Mouse (Mus musculus) liver, adult 2 months (tissue): ENCODE measurements around the gene Sncb. TPM values are rescaled to one million over a fixed set of nuclear protein-coding genes. Genes with fewer than 3 reads are reported as not detected.

Experiments used
- DNase-seq: peaks from one replicate; pipeline ENCODE4 v3.0.0-alpha.2; 2011; ENCODE audit warnings: low read depth, low spot score; ENCODE audit errors: extremely low read depth
- H3K27ac ChIP-seq: fragments of 200-500 bp; replicated peaks from 2 replicates; pipeline ENCODE4 v1.5.1; 2012; ENCODE audit warnings: low read depth, mild to moderate bottlenecking, control low read depth, inconsistent platforms, low read length; ENCODE audit not compliant: insufficient read depth
- H3K27me3 ChIP-seq: fragments of 200-500 bp; 2 replicates; pipeline ENCODE4 v1.6.1; 2012; ENCODE audit warnings: mild to moderate bottlenecking, moderate library complexity, low read length, inconsistent platforms; ENCODE audit not compliant: control insufficient read depth, insufficient read depth
- H3K36me3 ChIP-seq: fragments of 200-500 bp; 2 replicates; pipeline ENCODE4 v1.6.1; 2012; ENCODE audit warnings: low read length, inconsistent platforms; ENCODE audit not compliant: control insufficient read depth, insufficient read depth
- H3K4me1 ChIP-seq: fragments of 200-500 bp; 2 replicates; pipeline ENCODE4 v1.6.1; 2011; ENCODE audit warnings: low read length; ENCODE audit not compliant: control insufficient read depth, insufficient read depth
- H3K4me3 ChIP-seq: fragments of 200-500 bp; 2 replicates; pipeline ENCODE4 v1.5.1; 2011; ENCODE audit warnings: low read depth, mild to moderate bottlenecking, control low read depth, low read length, moderate library complexity; ENCODE audit not compliant: insufficient read depth
- H3K79me2 ChIP-seq: fragments of 200-500 bp; 2 replicates; pipeline ENCODE4 v1.6.1; 2012; ENCODE audit warnings: inconsistent platforms, mild to moderate bottlenecking, low read length, moderate library complexity; ENCODE audit not compliant: control insufficient read depth, insufficient read depth
- H3K9ac ChIP-seq: fragments of 200-500 bp; 2 replicates; pipeline ENCODE4 v1.6.1; 2012; ENCODE audit warnings: low read depth, mild to moderate bottlenecking, control low read depth, inconsistent platforms, low read length
- CTCF ChIP-seq: fragments of 200-500 bp; IDR thresholded peaks from 2 replicates; pipeline ENCODE4 v1.5.1; 2011; ENCODE audit warnings: low read depth, low read length, control low read depth
- POLR2A ChIP-seq: fragments of 200-500 bp; IDR thresholded peaks from 2 replicates; pipeline ENCODE4 v1.6.1; 2011; ENCODE audit warnings: low read length, control low read depth; ENCODE audit not compliant: insufficient read depth; ENCODE audit errors: extremely low read depth
- WGBS: fragments of 180-500 bp; shearing (Covaris S2); methylation state at CpG from one replicate; pipeline ENCODE4 v1.1.7; 2018; 5-methylcytosine and 5-hydroxymethylcytosine counted together
- polyA plus RNA-seq: library from polyadenylated mRNA; depleted of rRNA; stranded (reverse); fragments of >200 nt; gene quantifications from 2 replicates; pipeline ENCODE4 v1.2.3, GENCODE M21; 2012; rRNA removed
- total RNA-seq: library from RNA; depleted of rRNA; stranded (reverse); fragments of >200 nt; gene quantifications from 2 replicates; pipeline ENCODE4 v1.2.3, GENCODE M21; 2014; rRNA removed

Sncb gene
- total and polyA plus RNA-seq, 2 experiments, result not detected

DNA sequence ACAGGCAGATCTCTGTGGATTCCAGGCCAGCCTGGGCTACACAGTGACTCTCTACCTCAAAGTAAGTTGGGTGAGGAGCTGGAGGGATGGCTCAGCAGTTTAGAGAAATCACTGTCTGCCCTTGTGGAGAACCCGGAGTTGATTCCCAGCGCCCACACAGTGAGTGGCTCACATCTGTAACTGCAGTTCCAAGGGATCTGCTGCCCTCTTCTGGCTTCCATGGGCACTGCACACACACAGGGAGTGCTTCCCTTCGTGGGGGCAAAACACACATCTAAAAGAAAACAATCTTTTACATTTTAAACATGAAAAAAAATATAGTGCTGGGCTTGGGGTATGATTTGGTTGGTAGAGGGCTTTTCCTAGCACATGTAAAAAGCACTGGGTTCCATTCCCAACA, 43.3 kb downstream of the Sncb start:
- 92% methylated on average over 3 of the region's 3 CpGs for WGBS
- Histone ChIP-seq H3K27me3 (no peaks in the 10 kb centered on the region), H3K36me3 (no peaks in the 10 kb centered on the region), H3K27ac (no peak overlapping the region), H3K9ac (no peak overlapping the region), H3K79me2 (no peaks in the 10 kb centered on the region), H3K4me1 (no peaks in the 10 kb centered on the region), H3K4me3 (no peak overlapping the region)
- no peak for DNase-seq
- no peak for TF ChIP-seq POLR2A
- no peak for TF ChIP-seq CTCF

DNA sequence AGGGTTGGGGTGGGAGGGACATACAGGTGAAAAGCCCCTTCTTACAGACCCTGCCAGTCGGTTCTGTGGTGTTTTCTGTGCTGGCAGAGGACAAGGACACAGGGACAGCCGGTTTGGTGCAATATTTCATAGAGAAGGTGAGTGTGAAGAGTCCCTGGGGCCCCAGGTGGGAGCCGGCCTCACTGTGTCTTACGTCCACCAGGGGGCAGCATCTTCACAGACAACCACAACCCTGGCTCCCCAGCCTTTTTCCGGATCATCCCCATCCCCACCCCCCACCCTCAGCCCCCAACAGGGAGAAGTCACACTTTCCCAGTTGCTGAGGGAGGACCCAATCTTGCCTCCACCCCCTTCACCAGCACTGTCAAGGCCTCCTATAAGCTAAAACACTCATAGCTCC, 49.5 kb downstream of the Sncb start:
- peak; percentile 85 for TF ChIP-seq CTCF
- no peak for TF ChIP-seq POLR2A
- peak; percentile 11 for DNase-seq

DNA sequence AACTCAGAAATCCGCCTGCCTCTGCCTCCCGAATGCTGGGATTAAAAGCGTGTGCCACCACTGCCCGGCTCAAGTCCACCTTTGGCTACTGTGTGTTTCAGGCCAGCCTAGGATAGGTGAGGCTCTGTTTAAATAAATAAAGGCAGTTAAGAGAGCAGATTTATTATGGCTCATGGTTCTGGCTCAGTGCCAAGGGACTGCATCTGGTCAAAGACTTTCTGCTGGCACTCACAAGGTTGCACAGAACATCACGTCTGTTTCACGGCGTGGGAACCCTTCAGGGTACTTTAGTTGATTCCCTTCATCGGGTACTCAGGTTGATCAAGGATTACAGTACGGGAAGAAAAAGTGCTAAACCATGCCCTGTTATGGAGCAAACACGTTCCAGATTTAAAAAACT, 51.4 kb downstream of the Sncb start:
- Histone ChIP-seq H3K36me3 (no peaks in the 10 kb centered on the region), H3K27me3 (no peaks in the 10 kb centered on the region), H3K9ac (no peak overlapping the region), H3K79me2 (no peaks in the 10 kb centered on the region), H3K27ac (no peak overlapping the region), H3K4me3 (no peak overlapping the region), H3K4me1 (no peaks in the 10 kb centered on the region)
- WGBS, result 83% methylated on average over 10 of the region's 10 CpGs
- DNase-seq, result no peak
- TF ChIP-seq POLR2A (no peak), CTCF (no peak)

More for the DNA sequence above, 49.5 kb downstream of the Sncb start:
- no peaks in the 10 kb centered on the region for H3K79me2 ChIP-seq
- no peaks in the 10 kb centered on the region for H3K27me3 ChIP-seq
- no peak overlapping the region for H3K9ac ChIP-seq
- 16% methylated on average over 5 of the region's 5 CpGs for WGBS
- H3K4me3 ChIP-seq, result no peak overlapping the region
- no peak overlapping the region for H3K27ac ChIP-seq
- no peaks in the 10 kb centered on the region for H3K36me3 ChIP-seq
- H3K4me1 ChIP-seq, result no peaks in the 10 kb centered on the region

DNA sequence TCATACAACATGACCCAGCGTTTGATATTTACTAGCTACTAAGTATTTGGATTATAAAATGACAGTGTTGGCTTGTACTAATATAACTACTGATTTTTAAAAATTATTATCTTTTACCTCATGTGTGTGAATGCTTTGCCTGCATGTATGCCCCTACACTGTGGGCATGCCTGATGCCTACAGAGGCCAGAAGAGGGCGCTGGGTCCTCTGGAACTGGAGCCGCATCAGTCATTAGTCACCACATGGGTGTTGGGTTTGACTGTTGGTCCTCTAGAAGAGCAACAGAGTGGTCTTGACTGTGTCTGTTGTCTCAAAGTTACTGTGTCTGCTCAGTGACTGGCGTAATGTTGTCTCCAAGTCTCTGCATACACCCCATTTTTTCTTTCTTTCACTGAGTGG, 52.0 kb downstream of the Sncb start:
- no peaks in the 10 kb centered on the region for H3K27me3 ChIP-seq
- DNase-seq, result no peak
- no peak overlapping the region for H3K27ac ChIP-seq
- 66% methylated on average over 4 of the region's 4 CpGs for WGBS
- no peak for TF ChIP-seq POLR2A
- no peak for TF ChIP-seq CTCF
- H3K4me3 ChIP-seq, result no peak overlapping the region
- H3K79me2 ChIP-seq, result no peaks in the 10 kb centered on the region
- no peak overlapping the region for H3K9ac ChIP-seq
- no peaks in the 10 kb centered on the region for H3K36me3 ChIP-seq
- H3K4me1 ChIP-seq, result no peaks in the 10 kb centered on the region

DNA sequence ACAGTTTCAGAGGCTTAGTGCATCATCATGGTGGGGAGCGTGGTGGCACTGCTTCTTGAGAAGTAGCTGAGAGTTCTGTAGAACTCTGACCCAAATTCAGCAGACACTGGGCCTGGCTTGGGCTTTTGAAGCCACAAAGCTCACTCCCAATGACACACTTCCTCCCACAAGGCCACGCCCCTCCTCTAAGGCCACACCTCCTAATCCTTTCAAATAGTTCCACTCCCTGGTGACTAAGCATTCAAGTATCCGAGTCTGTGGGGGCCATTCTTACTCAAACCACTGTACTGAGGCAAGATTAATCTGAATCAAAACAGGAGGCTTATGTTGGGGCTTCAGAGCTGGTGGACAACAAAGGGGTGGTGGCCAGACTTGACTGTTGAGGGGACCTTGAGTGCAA, 55.5 kb downstream of the Sncb start:
- Histone ChIP-seq H3K27ac (no peak overlapping the region), H3K4me1 (no peaks in the 10 kb centered on the region), H3K9ac (no peak overlapping the region), H3K36me3 (no peaks in the 10 kb centered on the region), H3K79me2 (no peaks in the 10 kb centered on the region), H3K27me3 (no peaks in the 10 kb centered on the region), H3K4me3 (no peak overlapping the region)
- TF ChIP-seq CTCF, result no peak
- no peak for TF ChIP-seq POLR2A
- DNase-seq, result no peak
- WGBS, result 85% methylated on average over 3 of the region's 3 CpGs

Other genes with a start within 250 kb of the Sncb start
- 24.1 and 24.2 TPM in 2 replicates for gene 4833439L19Rik, start 201.2 kb downstream of the Sncb start, total RNA-seq
- 52.5 and 54.3 TPM in 2 replicates for gene 4833439L19Rik, start 201.2 kb downstream of the Sncb start, polyA plus RNA-seq
- 4.2 and 5.6 TPM in 2 replicates for gene Arl10, start 191.6 kb downstream of the Sncb start, total RNA-seq
- 3.2 and 5.2 TPM in 2 replicates for gene Arl10, start 191.6 kb downstream of the Sncb start, polyA plus RNA-seq
- gene Nop16, start 176.5 kb downstream of the Sncb start, total RNA-seq, result 15.0 and 15.8 TPM in 2 replicates
- gene Nop16, start 176.5 kb downstream of the Sncb start, polyA plus RNA-seq, result 9.4 and 11.1 TPM in 2 replicates
- gene Higd2a, start 176.4 kb downstream of the Sncb start, total RNA-seq, result 51.1 and 56.3 TPM in 2 replicates
- gene Higd2a, start 176.4 kb downstream of the Sncb start, polyA plus RNA-seq, result 98.7 and 133 TPM in 2 replicates
- gene Cltb, start 155.3 kb downstream of the Sncb start, total RNA-seq, result 19.0 and 24.8 TPM in 2 replicates
- gene Cltb, start 155.3 kb downstream of the Sncb start, polyA plus RNA-seq, result 45.6 and 51.5 TPM in 2 replicates
- gene Faf2, start 144.8 kb downstream of the Sncb start, total RNA-seq, result 25.1 and 29.9 TPM in 2 replicates
- gene Faf2, start 144.8 kb downstream of the Sncb start, polyA plus RNA-seq, result 22.5 and 28.1 TPM in 2 replicates
- gene Rnf44, start 72.7 kb downstream of the Sncb start, total RNA-seq, result 5.8 and 11.4 TPM in 2 replicates
- 86.1 and 87.9 TPM in 2 replicates for gene Rnf44, start 72.7 kb downstream of the Sncb start, polyA plus RNA-seq
- under 0.01 and 0.20 TPM in 2 replicates for gene Cdhr2, start 65.1 kb downstream of the Sncb start, total RNA-seq
- gene Cdhr2, start 65.1 kb downstream of the Sncb start, polyA plus RNA-seq, result 0.15 and 0.18 TPM in 2 replicates
- gene Gprin1, start 16.7 kb downstream of the Sncb start, total RNA-seq, result not detected in 2 replicates
- not detected in 2 replicates for gene Gprin1, start 16.7 kb downstream of the Sncb start, polyA plus RNA-seq
- not detected in 2 replicates for gene Eif4e1b, start 17.4 kb upstream of the Sncb start, total RNA-seq
- gene Eif4e1b, start 17.4 kb upstream of the Sncb start, polyA plus RNA-seq, result not detected in 2 replicates
- gene Tspan17, start 22.8 kb upstream of the Sncb start, total RNA-seq, result 0.74 and 0.94 TPM in 2 replicates
- 1.4 and 2.4 TPM in 2 replicates for gene Tspan17, start 22.8 kb upstream of the Sncb start, polyA plus RNA-seq
- 0.46 and 0.81 TPM in 2 replicates for gene Unc5a, start 182.8 kb upstream of the Sncb start, total RNA-seq
- 0.57 and 1.6 TPM in 2 replicates for gene Unc5a, start 182.8 kb upstream of the Sncb start, polyA plus RNA-seq